Mouse (Mus musculus): ENCODE results near the gene Guca2a. TPM values are rescaled to one million over a fixed set of nuclear protein-coding genes. Genes with fewer than 3 reads are reported as not detected.

Gene Guca2a
- polyA plus RNA-seq, 1 experiment from 2014 or later: not detected

GRCm38 (mm10) chr4:119658731-119659130, 21.2 kb downstream of the Guca2a start, which contains the start of gene Guca2b:
TSS of gene Guca2b (minus strand) at chr4:119658954.
- Histone ChIP-seq H3K27ac (peak within 1 kb of the TSS; percentile 86; the same call in 1 of the 2 replicates), H3K27me3 (ENCODE audit: insufficient read depth, poor library complexity, severe bottlenecking) (no peaks in the 10 kb centered on the region), H3K36me3 (no peaks in the 10 kb centered on the region), H3K4me1 (peaks cover 46% of the 10 kb centered on the region), H3K9me3 (no peaks in the 10 kb centered on the region), H3K4me3 (no peak within 1 kb of the TSS)
- 87% methylated on average over 4 of the region's 4 CpGs for WGBS
- no peak for DNase-seq (ENCODE audit: low spot score)

- no peak for DNase-seq (ENCODE audit: low spot score)
- Histone ChIP-seq H3K9me3 (no peaks in the 10 kb centered on the region), H3K27ac (peak overlapping the region; percentile 86), H3K27me3 (ENCODE audit: insufficient read depth, poor library complexity, severe bottlenecking) (no peaks in the 10 kb centered on the region), H3K36me3 (no peaks in the 10 kb centered on the region), H3K4me1 (peaks cover 46% of the 10 kb centered on the region), H3K4me3 (no peak overlapping the region)
- WGBS: 77% methylated on average over 8 of the region's 8 CpGs
These were observed 22.5 kb downstream of the Guca2a start for GRCm38 (mm10) chr4:119660007-119660406.

DNA sequence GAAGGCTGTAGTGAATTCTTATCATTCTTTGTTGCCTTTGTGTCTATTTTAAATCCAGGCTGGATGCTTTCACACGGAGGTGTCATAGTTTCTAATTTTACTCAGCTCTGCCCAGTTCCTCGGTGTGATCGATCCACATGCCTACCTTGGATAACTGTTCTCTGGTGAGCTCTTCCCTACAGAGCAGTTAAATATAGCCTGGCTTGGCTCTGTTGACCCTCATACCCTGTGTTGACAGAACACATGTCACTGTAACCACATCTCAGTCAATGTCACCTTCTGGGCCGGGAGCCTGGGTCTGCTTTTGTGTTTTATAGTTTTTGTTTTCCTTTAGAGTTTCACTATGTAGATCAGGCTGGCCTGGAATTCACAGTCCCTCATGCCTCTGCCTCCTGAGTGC, 24.6 kb downstream of the Guca2a start:
- no peaks in the 10 kb centered on the region for H3K27me3 ChIP-seq (ENCODE audit: insufficient read depth, poor library complexity, severe bottlenecking)

GRCm38 (mm10) chr4:119662976-119663375, 25.5 kb downstream of the Guca2a start:
- Histone ChIP-seq H3K9me3 (no peaks in the 10 kb centered on the region), H3K36me3 (no peaks in the 10 kb centered on the region), H3K27me3 (ENCODE audit: insufficient read depth, poor library complexity, severe bottlenecking) (no peaks in the 10 kb centered on the region), H3K4me3 (no peak overlapping the region), H3K27ac (peak overlapping the region; percentile 86), H3K4me1 (peaks cover 57% of the 10 kb centered on the region)
- DNase-seq (ENCODE audit: low spot score): no peak
- WGBS: 83% methylated on average over 7 of the region's 7 CpGs

More for the DNA sequence above, 24.6 kb downstream of the Guca2a start:
- H3K9me3 ChIP-seq: no peaks in the 10 kb centered on the region
- no peak overlapping the region for H3K4me3 ChIP-seq
- H3K4me1 ChIP-seq: peaks cover 57% of the 10 kb centered on the region
- peak; percentile 81 for DNase-seq (ENCODE audit: low spot score)
- H3K36me3 ChIP-seq: no peaks in the 10 kb centered on the region
- 31% methylated on average over 4 of the region's 4 CpGs for WGBS
- peak overlapping the region; percentile 86 for H3K27ac ChIP-seq

DNA sequence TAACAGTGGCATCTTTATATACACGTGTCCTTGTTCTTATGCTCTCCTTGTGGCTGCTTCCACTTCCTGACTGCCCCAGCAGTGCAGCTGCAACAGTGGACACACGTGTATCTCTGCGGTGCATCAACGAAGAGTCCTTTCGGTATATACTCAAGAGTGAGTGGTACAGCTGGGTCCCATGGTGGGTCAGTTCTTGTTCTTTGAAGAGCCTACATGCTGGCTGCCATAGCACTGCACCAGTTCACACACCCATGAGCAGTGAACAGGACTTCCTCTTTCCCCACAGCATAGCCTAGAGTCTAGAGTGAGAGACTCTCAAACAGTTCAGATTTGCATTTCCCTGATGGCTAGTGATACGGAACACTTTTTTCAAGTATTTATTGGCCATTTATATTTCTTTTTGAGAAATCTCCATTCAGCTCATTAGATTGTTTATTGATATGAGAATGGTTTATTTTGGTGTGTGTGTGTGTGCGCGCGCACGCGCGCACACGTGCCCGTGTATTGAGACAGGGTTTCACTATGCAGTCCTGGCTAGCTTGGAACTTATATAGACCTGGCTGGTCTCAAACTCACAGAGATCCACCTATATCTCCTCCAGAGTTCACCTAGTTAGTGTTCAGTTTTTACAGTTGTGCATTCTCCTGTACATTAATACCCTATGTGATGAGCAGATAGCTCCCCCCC, 26.0 kb downstream of the Guca2a start:
- Histone ChIP-seq H3K27me3 (ENCODE audit: insufficient read depth, poor library complexity, severe bottlenecking) (no peaks in the 10 kb centered on the region), H3K36me3 (no peaks in the 10 kb centered on the region), H3K4me1 (peaks cover 57% of the 10 kb centered on the region), H3K27ac (peak overlapping the region; percentile 86), H3K9me3 (no peaks in the 10 kb centered on the region), H3K4me3 (no peak overlapping the region)
- DNase-seq (ENCODE audit: low spot score): no peak
- WGBS: 91% methylated on average over 14 of the region's 14 CpGs

DNA sequence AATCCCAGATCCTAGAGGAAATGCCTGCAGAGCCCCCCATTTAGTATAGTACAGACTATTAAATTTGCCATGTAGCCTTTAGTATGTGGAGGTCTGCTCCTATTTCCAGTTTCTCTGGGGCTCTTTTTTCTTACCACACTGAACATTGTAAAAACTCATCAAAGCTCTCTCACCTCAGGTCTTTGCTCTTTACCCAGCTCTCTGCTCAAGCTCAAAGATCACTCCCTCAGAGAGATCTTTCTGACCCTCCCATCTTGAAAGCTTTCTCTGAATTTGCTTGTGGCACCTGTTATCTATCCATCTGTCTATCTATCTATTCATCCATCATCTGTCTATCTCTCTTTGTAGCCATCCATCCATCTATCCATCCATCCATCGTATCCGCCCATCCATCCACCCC, 27.7 kb downstream of the Guca2a start:
- Histone ChIP-seq H3K4me1 (peaks cover 54% of the 10 kb centered on the region), H3K9me3 (no peaks in the 10 kb centered on the region), H3K36me3 (no peaks in the 10 kb centered on the region), H3K27me3 (ENCODE audit: insufficient read depth, poor library complexity, severe bottlenecking) (0 out of 2 replicates have a peak, but pooled peaks cover 3% of the 10 kb centered on the region), H3K27ac (peak overlapping the region; percentile 6; the same call in 1 of the 2 replicates), H3K4me3 (no peak overlapping the region)
- 88% methylated on average over 2 of the region's 2 CpGs for WGBS
- no peak for DNase-seq (ENCODE audit: low spot score)

DNA sequence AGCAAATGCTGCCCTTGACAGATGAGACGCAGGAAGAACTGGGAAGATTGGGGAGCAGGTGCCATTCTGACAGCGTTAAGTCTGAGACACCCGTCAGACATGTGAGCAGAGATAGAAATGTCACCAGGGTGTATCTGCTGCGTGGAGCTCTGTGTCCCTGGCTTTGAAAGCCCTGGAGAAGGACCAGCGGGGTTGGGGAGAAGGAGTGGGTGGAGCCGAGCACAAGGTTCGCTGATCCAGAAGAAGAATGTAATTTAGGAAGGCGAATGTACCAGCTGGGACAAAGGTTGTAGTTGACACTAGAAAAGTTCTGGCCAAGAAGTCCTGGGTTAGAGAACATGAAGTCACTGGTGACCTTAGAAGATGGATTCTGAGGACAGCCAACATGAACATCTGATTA, 28.6 kb downstream of the Guca2a start:
- peaks cover 54% of the 10 kb centered on the region for H3K4me1 ChIP-seq
- 0 out of 2 replicates have a peak, but pooled peaks cover 3% of the 10 kb centered on the region for H3K27me3 ChIP-seq (ENCODE audit: insufficient read depth, poor library complexity, severe bottlenecking)
- H3K4me3 ChIP-seq: no peak overlapping the region
- no peaks in the 10 kb centered on the region for H3K9me3 ChIP-seq
- 34% methylated on average over 8 of the region's 8 CpGs for WGBS
- H3K27ac ChIP-seq: peak overlapping the region; percentile 69; the same call in 1 of the 2 replicates
- DNase-seq (ENCODE audit: low spot score): no peak
- no peaks in the 10 kb centered on the region for H3K36me3 ChIP-seq

- 30% methylated on average over 5 of the region's 5 CpGs for WGBS
- peaks cover 54% of the 10 kb centered on the region for H3K4me1 ChIP-seq
- 0 out of 2 replicates have a peak, but pooled peaks cover 3% of the 10 kb centered on the region for H3K27me3 ChIP-seq (ENCODE audit: insufficient read depth, poor library complexity, severe bottlenecking)
- H3K36me3 ChIP-seq: no peaks in the 10 kb centered on the region
- no peak overlapping the region for H3K27ac ChIP-seq
- no peak for DNase-seq (ENCODE audit: low spot score)
- no peak overlapping the region for H3K4me3 ChIP-seq
- no peaks in the 10 kb centered on the region for H3K9me3 ChIP-seq
These were observed 29.9 kb downstream of the Guca2a start for GRCm38 (mm10) chr4:119667454-119667853.

DNA sequence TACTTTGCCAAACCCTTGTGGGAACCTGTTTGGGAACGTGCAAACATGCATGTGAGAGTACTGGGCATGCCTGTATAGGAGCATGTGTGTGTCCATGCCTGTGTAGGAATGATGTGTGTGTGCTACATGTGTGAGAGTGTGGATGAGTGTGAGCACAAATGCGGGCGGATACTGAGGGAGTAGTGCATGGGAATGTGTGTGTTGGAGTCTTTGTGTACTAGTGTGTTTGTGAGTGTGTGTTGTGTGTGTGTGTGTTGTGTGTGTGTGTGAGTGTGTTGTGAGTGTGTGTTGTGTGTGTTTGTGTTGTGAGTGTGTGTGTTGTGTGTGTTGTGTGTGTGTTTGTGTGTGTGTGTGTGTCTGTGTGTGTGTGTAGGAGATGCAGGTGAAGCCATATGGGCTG, 30.7 kb downstream of the Guca2a start:
- 0 out of 2 replicates have a peak, but pooled peaks cover 3% of the 10 kb centered on the region for H3K27me3 ChIP-seq (ENCODE audit: insufficient read depth, poor library complexity, severe bottlenecking)
- H3K4me3 ChIP-seq: no peak overlapping the region
- no peaks in the 10 kb centered on the region for H3K36me3 ChIP-seq
- H3K27ac ChIP-seq: no peak overlapping the region
- H3K9me3 ChIP-seq: no peaks in the 10 kb centered on the region
- H3K4me1 ChIP-seq: peaks cover 51% of the 10 kb centered on the region
- DNase-seq (ENCODE audit: low spot score): no peak
- WGBS: 92% methylated on average over 3 of the region's 3 CpGs

DNA sequence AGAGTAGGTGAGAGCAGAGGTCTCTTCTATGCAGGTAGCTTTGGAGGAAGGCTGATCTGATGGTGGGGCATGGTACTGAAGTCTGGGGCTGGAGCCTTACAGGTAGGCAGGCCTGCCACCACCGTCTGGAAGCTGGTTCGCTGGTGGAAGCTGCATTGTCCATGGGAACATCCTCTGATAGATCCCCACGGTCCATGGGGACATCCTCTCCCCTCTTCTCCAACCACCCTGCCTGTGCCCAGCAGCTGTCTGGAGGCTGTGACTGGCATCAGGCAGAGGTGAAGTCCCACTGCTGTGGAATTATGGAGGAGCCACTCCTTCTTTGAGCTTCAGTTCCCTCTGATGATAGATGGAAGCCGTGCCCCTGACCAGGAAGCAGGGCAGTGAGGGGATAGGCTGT, 31.1 kb downstream of the Guca2a start:
- WGBS: 81% methylated on average over 4 of the region's 4 CpGs

DNA sequence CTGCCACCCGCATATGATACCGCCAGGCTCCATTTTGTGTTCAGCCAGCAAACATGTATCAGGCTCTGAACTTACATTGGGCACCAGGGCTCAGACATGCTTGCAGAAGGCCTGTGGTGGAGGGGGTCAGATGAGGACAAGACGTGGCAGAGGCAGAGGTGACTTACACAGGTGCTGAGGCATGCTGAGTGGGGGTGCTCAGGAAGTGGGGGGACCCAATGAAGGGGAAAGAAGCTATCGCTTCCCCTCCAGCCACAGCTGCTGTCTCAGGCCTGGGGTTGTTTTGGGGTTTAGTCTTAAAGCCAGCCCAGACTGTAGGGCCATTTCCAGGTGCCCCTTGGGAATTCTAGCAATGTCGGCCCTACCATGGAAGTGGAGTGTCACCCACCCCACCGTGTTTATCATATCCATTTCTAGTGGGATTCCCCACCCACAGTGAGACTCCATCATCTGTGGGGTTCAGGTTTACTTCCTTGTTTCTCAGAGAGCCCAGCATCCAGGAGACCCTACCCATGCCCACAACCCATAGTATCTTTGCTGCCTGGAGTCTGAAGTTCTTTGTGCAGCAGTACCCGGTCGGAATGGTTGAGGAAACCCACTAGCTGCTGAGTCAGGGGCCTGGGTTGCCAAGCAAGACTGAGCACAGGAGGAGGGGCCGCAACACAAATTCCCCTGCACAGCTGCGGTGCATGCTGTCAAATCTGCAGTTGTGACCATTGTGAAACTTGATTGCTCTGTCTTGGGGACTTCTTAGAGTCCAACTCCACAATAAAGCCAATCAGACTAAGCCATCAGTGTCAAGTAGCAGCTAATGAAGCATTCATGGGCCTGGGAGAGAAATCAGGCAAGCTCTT, 32.1 kb downstream of the Guca2a start:
- Histone ChIP-seq H3K27me3 (ENCODE audit: insufficient read depth, poor library complexity, severe bottlenecking) (0 out of 2 replicates have a peak, but pooled peaks cover 3% of the 10 kb centered on the region), H3K36me3 (no peaks in the 10 kb centered on the region), H3K4me3 (no peak overlapping the region), H3K9me3 (no peaks in the 10 kb centered on the region), H3K27ac (0 out of 2 replicates have a peak overlapping the region, but pooled peaks have one; percentile 36), H3K4me1 (peaks cover 48% of the 10 kb centered on the region)
- no peak for DNase-seq (ENCODE audit: low spot score)
- WGBS: 76% methylated on average over 10 of the region's 10 CpGs

More for the DNA sequence above, 31.1 kb downstream of the Guca2a start:
- H3K4me3 ChIP-seq: no peak overlapping the region
- H3K27me3 ChIP-seq (ENCODE audit: insufficient read depth, poor library complexity, severe bottlenecking): 0 out of 2 replicates have a peak, but pooled peaks cover 3% of the 10 kb centered on the region
- H3K36me3 ChIP-seq: no peaks in the 10 kb centered on the region
- 0 out of 2 replicates have a peak overlapping the region, but pooled peaks have one; percentile 19 for H3K27ac ChIP-seq
- no peak for DNase-seq (ENCODE audit: low spot score)
- peaks cover 48% of the 10 kb centered on the region for H3K4me1 ChIP-seq
- H3K9me3 ChIP-seq: no peaks in the 10 kb centered on the region

GRCm38 (mm10) chr4:119670210-119670555, 32.7 kb downstream of the Guca2a start:
- Histone ChIP-seq H3K4me1 (peaks cover 48% of the 10 kb centered on the region), H3K27me3 (ENCODE audit: insufficient read depth, poor library complexity, severe bottlenecking) (0 out of 2 replicates have a peak, but pooled peaks cover 3% of the 10 kb centered on the region), H3K27ac (0 out of 2 replicates have a peak overlapping the region, but pooled peaks have one; percentile 36), H3K4me3 (no peak overlapping the region), H3K36me3 (no peaks in the 10 kb centered on the region), H3K9me3 (no peaks in the 10 kb centered on the region)
- 59% methylated on average over 7 of the region's 7 CpGs for WGBS
- no peak for DNase-seq (ENCODE audit: low spot score)

GRCm38 (mm10) chr4:119670736-119671135, 33.2 kb downstream of the Guca2a start:
- Histone ChIP-seq H3K27me3 (ENCODE audit: insufficient read depth, poor library complexity, severe bottlenecking) (0 out of 2 replicates have a peak, but pooled peaks cover 3% of the 10 kb centered on the region), H3K4me3 (no peak overlapping the region), H3K27ac (0 out of 2 replicates have a peak overlapping the region, but pooled peaks have one; percentile 39), H3K36me3 (no peaks in the 10 kb centered on the region), H3K4me1 (peaks cover 46% of the 10 kb centered on the region), H3K9me3 (no peaks in the 10 kb centered on the region)
- 73% methylated on average over 6 of the region's 6 CpGs for WGBS
- DNase-seq (ENCODE audit: low spot score): no peak
